Mouse (Mus musculus) cerebellum, adult (tissue): ENCODE data around the gene Trnt1.
A peak's percentile ranks its signal among the peaks of the same experiment; 100 is the strongest.

Source experiments
- ATAC-seq: cut with Nextera tagmentation; 2 replicates; pipeline ENCODE4 v1.9.2; 2017; ENCODE audit warnings: mild to moderate bottlenecking, moderate library complexity, mixed read lengths; ENCODE audit not compliant: insufficient number of reproducible peaks, low FRiP score, low TSS enrichment

Gene Trnt1

DNA sequence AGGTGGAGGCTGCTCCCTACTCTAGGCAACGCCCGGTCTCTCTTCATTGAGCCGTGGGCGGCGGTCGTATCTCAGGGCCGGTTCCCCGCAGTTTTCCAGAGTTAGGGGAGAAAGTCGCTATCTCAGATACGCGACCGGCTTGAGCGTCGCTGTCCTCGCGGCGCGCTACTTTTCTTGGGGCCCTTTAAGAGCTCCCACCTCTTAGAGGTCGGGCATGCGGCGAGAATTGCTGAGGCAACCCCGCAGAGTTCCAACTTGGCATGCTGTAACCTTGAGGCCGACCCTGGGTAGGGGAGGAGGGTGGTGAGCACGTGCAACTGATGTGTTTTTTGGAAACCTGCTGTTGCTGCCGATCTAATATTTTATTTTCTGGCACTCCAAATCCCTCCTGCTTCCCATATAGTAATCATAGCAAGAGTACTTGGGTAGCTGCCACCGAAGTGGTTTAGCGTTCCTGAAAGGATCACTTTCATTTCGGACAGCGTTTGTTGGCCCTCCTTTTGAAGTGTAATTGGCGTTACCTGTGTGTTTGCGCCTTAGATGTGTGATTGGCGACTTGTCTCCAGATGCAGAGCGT, 458 bp downstream of the Trnt1 start:
- ATAC-seq: peak; percentile 66

DNA sequence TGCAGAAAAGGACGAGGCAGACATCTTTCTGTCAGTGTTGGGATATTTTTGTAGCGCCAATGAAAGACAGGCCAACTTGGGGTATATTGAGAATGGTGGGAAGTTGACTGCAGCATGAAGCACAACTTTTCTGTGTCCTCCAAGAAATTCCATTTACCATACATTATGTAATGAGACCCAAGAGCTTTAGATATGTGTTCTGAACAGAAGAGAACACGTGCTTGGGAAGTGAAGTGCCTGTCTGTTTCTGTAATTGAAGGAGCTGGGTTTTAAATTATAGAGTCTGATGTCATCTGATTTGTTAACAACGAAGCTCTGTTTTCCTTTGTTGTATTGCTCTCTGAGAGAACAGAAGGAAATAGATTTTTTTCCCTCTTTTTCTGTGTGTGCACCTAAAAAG, 1.1 kb downstream of the Trnt1 start:
- no peak for ATAC-seq

DNA sequence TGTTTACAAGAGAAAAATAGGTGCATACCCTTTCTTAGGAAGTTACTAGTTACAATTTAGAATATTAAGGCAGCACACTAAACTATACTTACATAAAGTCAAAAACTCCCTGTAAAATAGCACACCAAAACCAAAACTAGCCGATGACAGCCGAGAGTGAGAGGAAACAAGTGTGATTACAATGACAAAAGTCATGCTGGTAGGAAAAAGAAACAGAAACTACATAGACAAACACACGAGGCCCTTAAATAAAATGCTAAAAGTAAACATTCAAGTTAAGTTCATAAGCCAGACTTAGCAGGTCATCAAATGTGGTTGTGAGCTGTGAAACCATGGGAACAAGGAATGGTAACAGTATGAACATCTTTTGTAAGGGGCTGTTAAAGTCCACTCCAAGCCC, 18.2 kb downstream of the Trnt1 start:
- no peak for ATAC-seq

DNA sequence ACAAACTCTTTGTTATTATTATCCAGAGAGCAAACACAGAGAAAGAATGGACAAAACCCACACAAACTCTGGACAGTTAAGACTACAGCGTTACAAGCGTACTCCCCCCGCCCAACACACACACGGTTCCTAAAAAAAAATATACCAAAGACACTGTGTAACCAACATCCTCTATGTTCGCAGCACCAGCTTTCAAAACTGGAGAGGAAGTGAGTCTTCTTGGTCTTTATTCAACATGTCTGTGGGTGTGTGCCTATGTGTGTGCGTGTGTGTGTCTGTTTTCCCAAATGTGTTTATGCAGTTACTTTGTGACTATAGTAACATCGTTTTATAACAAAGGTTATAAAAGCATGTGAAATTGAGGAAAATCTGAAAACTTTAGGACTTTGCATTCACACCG, 22.5 kb downstream of the Trnt1 start:
- no peak for ATAC-seq

DNA sequence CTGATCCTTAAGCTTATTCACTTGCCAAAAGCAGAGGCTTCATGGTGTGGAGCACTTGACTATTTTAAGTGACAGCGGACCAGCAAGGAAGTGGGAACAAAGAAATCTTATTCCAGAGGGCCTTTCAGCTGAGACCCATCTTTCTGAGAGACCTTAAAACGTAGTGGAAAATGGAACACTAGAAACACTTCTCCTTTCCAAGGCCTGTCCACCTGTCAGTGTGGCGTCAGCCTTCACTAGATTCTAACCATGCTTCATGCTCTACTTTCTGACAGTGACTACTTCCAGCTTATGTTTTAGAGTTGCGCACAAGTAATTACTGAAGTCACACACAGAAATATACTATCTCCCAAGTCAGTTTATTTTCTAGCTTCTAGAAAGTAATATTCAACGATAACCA, 23.6 kb downstream of the Trnt1 start:
- no peak for ATAC-seq

DNA sequence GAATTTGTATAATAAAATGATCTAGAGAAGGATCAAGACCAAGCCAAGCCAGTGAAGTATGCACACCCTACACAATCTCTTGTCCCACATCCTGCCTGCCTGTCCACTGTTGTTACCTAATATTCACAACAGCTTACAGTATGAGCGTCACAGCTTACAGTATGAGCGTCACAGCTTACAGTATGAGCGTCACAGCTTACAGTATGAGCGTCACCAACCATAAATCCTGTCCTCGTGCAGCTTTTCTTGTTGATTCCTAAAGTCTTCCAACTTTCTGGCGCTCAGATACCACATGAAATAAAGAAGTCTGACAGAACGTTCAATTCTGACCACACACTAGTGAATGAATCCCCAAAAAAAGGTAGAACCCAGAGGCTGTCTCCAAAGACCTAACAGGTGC, 24.2 kb downstream of the Trnt1 start:
- ATAC-seq: no peak

DNA sequence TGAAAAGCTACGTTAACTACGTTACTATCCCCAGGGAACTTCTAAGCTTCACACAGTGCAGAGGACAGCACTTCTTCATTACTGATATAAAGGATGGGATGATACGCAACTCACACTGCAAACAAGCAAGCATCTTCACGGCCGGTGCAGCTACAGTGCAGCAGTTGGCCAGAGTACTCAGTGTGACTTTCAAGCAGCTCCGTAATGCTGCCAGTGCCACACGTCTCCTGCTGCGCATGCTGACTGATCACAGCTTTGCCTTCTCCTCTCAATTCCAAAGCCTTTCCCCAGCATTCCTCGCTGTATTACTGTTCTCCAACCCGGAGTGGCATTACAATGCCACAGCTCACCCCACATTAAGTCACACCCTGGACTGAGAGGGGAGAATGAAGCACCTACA, 24.7 kb downstream of the Trnt1 start:
- no peak for ATAC-seq

DNA sequence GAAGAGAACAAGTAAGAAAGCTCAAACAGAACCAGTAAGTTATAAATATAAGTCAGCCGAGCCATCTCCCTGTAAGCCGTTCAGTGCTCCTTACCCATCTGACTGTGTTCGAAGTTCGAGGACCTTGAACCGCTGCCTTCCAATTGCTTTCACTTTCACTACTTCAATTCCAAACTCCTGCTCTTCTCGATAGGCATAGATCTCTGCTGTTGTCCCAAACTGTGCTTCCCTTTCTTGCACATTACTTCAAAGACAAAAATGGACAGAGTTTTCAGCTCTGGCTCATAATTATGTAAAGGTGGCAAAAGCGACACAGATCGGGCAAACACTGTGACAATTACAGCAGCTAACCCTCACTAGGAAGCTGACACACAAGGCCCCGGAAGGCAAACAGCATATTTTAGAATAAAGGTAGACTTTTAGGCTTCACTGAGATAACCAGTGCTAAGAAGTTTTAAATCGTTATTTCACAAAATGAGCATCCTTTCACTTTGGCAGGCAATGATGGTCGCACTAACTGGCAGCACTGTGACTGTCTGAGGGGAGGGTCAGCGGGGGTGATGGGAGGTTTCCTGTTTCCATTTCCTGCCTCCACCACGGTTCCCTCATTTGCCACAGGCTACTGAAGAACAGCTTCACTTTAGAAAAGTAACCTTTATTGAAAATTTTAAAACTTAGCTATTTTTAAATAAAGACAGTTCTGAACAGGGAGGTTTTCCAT, 25.3 kb downstream of the Trnt1 start:
- no peak for ATAC-seq

DNA sequence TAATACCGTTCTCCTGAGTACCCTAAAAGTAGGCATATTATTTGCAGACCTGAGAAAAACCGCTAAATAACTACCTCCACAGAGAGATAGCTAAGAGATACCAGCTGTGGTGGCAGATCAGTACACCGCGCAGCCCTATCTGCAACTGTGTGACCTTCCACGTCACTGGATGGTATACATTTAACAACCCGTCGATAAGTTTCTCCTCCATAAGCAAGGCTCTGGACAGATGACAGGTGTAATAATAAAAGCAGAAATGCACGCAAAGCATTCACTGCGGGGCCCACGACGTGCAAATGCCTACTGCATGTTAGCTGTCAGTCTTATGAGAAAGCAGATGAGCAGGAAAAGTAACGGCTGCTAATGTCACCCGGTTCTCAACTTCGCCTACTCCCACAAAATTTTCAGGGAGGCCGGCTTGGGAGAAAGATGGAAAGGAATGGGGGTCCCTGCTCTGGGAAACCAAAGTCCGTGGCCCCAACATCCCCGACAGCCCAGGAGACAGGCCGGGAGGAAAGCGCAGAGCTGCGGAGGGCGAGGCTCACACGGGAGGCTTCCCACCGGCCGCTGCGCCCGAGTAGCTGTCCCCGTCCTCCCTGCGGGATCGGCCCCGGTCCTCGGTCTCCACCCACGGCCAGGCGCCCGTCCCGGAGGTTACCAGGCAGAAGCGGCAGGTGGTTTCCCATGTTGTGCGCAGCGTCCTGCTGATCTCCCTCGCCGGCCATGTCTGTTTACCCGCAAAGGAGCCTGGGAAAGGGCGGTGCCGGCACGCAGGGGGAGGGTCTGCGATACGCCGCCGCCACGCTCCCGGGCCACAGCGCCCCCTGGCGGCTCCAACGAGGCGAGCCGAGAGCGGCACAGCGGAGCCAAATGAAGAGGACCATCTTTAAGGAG, 30.7 kb downstream of the Trnt1 start, which contains the start of gene Crbn:
Gene Crbn, minus strand, starts transcription at position 745 of the 894 bp plus-strand sequence.
- peak; percentile 89 for ATAC-seq

DNA sequence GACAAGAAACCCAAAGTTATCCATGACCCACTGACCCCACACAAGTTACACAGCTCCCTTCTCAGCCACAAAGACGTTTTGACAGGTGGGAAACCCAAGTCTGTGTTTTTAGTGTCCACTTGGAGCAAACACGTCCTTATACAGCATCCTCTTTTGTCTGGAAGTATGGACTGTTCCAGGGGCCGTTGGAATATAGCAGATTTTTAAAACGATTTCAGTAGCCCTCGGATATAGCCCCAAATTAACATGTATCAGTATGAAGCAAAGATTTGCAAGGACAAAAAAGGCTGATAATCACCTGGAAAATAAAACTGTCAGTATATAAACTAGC, 31.3 kb downstream of the Trnt1 start:
- peak; percentile 33 for ATAC-seq

DNA sequence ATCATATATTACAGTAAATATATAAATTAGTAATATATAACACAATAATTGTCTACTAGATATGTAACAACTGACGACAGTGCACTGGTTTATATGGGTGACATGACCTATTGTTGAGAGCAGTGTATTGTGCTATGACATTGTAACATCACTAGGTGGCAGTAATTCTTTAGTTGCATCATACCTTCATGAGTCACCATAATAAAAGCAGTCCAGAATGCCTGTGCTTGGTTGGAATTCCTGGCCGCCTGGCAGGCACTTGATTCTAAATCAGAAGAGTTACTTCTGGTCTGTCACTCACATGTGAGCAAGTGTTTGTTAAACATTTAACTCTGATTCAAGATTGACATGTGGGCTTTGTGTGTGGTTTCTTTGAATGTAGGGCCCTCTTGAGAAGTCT, 36.0 kb downstream of the Trnt1 start:
- ATAC-seq: peak; percentile 74

DNA sequence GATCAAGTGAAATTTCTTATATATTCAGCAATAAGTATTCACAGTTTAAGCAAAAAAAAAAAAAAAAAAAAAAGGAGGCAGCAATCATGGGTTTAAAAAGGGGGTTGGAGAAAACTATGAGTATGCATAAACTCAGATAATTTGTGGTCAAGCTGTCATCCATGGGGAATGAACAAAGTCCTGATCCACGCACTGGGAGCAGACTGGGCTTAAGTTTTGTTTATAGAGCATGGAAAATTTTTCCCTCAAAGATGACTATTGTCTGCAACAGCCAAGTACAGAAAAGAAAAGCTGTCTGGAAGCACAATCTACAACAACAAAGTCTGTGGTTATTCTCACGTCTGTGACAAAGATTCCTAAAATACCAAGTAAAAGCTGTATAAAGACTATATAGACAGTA, 40.2 kb downstream of the Trnt1 start:
- ATAC-seq: no peak

DNA sequence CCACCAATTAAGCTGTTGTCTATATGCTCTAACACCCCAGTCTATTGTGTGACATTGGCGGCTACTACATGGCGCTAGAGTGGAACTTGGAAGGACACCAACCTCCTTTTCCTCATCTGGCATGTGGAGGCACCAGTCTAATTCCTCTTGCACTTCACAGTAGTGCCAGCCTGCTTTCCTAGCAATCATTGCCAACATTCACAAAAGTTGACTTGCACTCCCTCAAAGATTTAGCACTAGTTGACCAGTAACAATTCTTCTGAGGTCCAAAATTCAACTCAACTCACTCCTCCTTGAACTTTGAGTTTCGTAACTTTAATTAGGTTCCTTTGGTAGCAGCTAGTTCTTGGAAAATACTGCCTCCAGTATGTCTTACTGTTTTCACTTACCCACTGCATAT, 41.8 kb downstream of the Trnt1 start:
- ATAC-seq: no peak

DNA sequence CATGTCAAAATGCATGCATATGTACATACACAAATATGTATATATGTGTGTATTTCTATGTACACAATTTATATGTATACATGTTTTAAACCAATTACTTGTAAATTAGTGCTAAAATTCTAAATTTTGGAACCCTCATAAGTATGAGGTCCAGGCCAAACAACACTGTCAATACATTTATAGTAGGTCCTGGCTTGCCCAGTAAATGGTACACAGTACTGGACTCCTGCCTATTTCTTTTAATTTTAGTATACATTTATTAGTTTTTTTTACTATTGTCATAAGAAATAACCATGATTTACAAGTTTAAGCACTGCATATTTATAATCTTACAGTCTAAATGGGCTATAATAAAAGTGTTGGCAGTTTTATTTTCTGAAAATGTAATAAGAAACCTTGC, 50.3 kb downstream of the Trnt1 start:
- no peak for ATAC-seq

DNA sequence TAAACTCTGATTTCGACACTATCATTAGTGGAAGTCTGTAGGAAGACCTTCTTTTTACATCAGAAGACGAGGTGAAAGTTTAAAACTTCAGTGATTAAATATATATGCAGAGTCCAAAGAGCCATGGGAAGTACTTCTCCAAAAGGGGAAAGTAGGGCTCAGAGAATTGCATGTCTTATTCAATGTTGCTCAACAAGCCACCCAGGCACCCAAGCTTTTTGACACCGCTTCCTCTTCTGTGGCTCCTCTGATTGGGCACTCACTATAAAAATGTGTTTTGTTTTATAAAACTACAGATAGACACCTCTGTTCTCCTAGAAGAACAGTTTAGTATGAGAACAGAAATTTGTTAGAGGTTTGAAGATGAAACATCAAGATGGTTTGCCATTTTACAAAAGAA, 51.0 kb downstream of the Trnt1 start:
- ATAC-seq: no peak

DNA sequence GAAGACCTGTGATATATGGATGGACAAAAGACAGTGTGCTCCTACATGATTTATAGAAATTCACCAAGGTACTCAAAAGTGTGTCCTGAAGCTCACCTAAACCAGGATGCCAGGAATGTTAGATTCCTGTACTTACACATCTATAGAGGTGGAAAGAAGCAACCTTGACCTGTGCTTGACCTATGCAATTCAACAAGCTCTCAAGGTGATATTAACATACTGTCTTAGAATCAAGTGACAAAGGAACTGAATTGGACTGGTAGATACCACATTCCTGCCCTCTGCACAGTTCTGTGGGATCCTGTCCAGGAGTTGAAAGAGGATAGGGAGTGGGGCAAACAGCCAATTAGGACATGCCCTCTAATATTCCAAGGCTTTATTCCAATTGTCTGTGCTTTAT, 51.6 kb downstream of the Trnt1 start:
- no peak for ATAC-seq

DNA sequence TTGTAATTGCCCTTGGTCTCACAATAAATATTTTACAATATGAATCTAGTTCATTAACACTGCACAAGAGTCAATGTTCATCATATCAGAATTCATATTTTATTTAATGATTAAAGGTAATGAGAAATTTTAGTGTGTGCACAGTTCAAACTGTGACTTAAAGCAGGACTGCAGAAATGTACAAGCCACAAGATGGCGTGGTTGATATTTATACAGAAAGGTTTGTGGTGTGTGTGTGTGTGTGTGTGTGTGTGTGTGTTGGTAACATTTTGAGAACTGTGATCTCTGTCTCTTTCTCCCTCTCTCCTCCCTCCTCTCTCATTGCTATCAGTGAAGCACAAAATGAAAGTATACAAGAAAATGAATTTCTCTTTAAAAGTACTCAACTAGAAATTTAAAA, 53.4 kb downstream of the Trnt1 start:
- peak; percentile 53; the same call in 1 of the 2 replicates for ATAC-seq
